Mouse (Mus musculus) cerebellum, postnatal 14 days (tissue): ENCODE data around the gene Mtus2.

Source experiments
- DNase-seq, 2 experiments: peaks; one replicate each; pipeline ENCODE4 v3.0.0; 2021; ENCODE audit warnings: mixed read lengths in 2 of 2

The Mtus2 gene

DNA sequence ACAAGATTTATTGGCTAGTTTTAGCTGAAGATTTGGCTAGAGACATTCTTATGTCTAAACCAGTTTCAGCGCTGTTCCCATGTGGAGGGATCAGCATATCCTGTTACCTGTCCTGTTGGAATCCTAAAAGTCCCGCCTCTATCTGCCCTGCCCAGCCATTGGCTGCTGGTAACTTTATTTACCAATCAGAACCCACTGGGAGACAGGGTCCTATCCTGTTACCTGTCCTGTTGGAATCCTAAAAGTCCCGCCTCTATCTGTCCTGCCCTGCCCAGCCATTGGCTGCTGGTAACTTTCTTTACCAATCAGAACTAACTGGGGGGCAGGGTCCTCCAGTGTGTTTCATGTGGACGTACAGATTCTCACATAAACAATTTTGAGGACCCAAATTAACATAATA lies 234.3 kb downstream of the Mtus2 start:
- DNase-seq: no peak

DNA sequence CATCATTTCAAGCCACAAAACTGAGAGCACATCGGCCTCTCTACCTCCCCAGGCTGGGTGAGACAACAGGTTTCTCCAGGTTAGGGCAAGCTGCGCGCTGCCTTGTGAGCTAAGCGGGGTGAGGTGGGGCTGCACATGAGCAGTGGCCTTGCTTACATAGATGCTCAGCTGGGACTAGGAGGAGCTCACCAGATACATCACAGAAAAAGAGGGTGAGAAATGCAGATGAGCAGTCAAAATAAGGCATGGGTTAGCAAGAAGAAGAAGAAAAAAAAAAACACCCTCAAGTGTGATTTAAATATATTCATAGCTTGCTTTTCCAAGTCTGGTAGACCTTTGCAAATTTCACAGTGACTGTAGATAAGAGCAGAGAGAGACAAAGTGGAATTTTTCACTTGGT lies 254.7 kb downstream of the Mtus2 start:
- DNase-seq: no peak

DNA sequence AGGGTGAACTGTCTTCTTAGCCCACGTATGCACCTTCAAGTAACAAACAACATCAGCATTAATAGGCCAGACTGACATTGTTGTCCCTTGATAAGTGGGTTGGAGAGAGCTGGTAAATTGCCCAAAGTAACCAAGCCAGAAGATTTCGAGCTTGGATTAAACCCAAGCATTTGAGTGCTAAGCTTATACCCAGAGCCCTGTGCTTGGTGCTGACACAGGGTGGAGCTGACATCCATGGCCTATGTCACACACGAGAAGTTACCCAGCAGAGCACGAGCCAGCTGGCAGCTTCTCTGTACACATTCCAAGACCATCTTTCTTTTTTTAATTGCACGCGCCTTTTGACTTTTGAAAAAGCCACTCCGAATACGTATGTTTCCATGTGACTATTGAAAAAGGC lies 259.7 kb downstream of the Mtus2 start:
- DNase-seq: no peak

DNA sequence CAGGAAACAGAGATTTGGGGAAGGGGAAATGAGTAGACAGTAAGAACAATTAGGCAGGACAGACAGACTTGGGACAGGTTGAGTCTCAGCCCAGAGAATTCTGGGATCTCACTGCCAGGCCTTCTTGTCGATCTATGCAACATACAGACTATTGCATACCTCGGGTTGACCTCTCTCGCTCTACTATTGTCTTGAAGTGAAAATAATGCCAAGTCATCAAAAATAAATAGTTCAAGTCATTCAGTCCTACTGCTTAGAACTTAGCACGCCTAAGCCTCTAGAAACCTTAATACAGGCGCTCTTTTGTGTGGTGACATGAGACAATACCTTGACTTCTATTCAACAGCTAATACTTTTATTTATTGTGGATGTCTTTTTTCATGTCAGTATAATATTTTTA lies 265.8 kb downstream of the Mtus2 start:
- no peak for DNase-seq

DNA sequence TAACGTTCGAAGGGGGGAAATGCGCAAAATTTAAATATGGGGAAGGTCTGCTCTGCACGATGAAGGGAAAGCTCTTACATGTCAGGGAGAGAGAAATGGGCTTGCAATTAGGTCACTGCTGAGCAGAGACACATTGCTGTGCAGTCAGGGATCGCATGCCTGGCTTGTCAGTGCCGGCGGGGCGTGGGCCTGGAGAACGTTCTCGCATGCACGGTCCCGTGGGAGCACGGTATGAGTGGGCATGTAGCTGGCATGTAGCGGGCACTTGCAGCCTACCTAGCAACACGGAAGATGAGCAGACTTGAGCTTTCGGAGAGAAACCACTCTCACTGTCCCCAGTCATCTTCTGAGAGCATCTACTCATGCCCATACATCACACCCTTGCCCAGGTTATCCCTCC lies 266.9 kb downstream of the Mtus2 start:
- no peak for DNase-seq

DNA sequence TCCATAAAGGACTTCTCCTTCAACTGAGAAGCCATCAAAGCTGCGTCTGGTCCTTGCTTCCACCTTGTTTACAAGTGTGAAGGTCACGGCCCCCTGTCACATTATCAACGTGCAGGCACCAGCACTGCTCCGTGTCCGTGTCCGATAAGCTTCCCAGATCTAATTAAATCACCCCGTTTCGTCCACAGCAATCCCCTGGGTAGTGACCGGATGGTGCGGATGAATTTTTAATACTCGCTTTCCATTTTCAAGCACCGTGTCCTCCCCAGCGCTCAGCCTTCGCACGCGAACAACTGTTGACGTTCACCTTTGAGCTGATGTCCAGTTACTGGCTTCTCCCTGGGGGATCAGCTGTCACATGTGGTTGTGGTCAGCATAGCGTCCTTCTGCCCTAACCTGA lies 276.6 kb downstream of the Mtus2 start:
- DNase-seq: no peak

DNA sequence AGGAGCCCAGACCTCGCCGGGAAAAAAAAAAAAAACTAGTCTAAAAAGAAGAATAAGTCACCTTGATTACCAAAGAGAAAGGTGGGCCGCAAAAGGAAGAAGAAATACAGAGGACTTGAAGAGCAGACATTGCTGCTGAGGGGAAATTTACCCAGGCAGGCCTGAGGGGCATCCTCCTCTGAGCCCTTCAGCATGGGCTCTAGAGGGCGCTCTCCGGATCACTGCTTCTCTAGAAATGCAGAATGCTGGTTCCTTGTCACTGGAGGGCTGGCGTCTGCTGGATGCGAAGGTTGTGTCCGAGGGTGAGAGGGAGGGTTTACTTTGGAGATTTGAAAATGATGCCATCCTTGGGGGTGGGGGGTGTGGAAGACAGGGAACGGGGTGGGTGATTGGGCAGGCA lies 279.5 kb downstream of the Mtus2 start:
- peak in 1 of 2 experiments; percentile 49 for DNase-seq

DNA sequence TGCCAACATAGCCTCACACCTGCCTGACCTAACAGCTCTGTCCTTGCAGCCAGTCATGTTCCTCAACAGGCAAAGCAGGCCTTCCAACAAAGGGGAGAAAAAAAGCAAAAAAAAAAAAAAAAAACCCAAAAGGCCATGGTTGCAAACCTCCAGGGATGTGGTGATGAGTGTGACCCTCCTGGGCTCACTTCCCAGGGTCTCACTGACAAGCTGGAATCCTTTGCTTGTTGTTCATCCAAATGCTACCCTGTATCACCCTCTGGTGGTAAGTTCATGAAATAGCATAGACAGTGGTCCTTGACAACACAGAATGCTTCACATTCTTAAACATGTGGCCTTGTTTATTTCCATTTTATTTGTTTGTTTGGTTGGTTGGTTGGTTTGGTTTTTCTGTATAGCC lies 281.9 kb downstream of the Mtus2 start:
- peak; percentile 66 for DNase-seq

DNA sequence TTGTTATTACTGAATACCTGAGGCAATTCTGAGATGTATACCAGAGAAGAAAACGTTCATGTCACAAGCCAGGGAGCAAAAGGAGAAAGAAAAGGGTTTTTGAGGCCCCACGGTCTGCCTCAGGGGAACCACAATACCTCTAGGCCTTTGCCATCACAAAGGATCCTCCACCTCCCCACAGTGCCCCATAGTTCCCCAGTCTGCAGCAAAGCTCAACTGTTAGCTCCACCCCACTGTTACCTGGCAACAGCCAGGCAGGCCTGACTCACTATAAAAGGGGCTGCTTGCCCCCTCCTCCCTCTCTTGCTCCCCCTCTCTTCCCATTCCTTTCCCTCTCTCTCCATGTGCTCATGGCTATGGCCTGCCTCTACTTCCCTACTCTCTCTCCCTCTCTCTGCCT lies 282.6 kb downstream of the Mtus2 start:
- no peak for DNase-seq

DNA sequence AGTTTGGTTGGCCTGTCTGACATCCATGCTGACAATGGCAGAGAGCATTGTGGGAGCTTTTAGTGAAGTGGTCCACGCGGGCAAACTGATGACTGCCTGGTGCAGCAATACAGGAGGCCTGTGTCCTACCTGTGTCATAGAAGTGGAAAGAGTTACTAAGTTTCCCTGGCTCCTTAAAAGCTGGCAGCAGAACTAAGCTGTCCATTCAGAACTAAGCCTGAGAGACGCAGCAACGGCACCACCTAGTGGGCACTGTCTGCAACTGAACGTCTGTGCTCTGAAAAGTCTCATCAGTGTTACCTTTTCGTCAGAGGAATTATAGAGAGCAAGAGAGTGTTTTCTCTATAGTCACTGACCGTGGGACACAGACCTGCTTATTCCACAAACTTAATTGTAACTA lies 284.8 kb downstream of the Mtus2 start:
- DNase-seq: peak; percentile 88

DNA sequence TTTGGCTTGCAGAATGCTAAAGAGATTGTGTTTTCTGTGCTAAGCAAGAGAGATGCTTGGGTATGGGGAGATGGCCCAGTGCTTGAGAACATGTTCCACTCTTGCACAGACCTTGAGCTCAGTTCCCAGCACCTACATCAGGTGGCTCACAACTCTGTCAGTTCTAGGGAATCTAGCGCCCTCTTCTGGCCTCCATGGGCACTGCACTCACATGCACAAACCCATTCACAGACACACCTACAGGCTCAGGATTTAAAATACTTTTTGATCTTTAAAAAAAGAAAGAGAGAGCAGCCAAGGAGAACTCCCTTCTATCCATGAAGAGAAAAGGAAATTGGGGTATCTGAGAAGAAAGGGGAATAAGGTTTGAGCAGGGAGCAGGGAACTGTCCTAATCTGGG lies 287.4 kb downstream of the Mtus2 start:
- no peak for DNase-seq

DNA sequence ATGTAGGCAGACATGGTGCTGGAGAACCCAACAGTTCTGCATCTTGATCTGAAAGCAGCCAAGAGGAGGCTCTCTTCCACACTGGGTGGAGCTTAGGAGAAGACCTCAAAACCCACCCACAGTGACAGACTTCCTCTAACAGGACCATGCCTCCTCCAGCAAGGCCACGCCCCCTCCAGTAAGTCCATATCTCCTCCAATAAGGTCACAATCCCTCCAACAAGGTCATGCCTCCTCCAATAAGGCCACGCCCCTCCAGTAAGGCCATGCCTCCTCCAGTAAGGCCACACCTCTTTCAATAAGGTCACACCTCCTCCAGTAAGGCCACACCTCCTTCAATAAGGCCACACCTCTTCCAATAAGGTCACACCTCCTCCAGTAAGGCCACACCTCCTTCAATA lies 288.3 kb downstream of the Mtus2 start:
- DNase-seq: no peak

DNA sequence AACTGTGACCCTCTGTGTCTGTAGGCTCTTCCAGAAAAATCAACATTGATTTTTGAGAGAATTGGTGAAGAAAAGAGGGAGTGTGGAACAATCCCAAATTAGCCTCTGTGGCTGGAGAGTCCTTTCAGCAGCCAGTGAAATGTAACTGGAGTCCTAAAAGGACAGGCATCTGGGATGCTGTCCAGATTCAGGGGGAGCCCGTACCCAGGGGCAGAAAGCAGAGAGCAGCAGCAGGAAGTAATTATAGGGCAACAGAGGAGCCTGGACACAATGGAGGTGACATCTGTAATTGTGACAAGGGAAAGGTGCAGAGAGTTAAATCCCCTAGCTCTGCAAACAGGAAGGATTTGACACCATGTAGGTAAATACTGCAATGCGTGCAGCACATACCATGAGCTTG lies 291.1 kb downstream of the Mtus2 start:
- DNase-seq: no peak

DNA sequence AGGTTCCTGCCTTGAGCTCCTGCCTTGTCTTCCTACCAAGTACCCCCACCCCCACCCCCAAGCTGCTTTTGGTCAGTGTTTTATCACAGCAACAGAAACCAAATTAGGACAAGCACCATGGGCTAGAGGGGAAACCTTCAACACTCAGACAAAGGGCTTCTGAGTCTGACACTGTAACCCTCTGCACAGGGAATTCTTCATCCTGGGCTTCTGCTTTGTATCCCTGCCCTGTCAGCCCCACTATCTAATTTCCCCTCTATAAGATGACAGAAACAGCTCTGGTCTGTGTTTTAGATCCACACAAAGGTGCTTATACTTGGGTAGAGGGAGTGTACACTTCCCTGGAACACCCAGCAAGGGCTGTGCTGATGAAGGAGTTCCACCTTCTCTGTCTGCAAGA lies 294.7 kb downstream of the Mtus2 start:
- no peak for DNase-seq

DNA sequence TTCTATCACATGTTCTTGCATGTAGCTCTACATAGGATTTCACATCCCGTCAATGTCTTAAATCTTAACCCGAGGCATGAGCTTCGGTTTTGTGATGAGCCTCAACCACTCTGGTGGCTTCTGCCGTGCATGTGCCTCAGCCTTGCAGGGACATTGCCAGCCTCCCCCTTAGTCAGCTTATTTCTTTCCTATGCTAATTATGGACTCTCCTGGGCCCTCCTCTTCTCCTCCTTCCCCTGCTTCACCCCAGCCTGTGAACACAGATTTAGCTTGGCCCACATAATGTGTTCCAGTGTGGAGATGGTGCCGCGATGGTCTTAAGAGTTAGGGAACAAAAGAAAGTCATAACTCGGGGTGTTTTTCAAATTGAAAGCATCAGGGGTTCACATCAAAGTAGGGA lies 304.9 kb downstream of the Mtus2 start:
- no peak for DNase-seq

DNA sequence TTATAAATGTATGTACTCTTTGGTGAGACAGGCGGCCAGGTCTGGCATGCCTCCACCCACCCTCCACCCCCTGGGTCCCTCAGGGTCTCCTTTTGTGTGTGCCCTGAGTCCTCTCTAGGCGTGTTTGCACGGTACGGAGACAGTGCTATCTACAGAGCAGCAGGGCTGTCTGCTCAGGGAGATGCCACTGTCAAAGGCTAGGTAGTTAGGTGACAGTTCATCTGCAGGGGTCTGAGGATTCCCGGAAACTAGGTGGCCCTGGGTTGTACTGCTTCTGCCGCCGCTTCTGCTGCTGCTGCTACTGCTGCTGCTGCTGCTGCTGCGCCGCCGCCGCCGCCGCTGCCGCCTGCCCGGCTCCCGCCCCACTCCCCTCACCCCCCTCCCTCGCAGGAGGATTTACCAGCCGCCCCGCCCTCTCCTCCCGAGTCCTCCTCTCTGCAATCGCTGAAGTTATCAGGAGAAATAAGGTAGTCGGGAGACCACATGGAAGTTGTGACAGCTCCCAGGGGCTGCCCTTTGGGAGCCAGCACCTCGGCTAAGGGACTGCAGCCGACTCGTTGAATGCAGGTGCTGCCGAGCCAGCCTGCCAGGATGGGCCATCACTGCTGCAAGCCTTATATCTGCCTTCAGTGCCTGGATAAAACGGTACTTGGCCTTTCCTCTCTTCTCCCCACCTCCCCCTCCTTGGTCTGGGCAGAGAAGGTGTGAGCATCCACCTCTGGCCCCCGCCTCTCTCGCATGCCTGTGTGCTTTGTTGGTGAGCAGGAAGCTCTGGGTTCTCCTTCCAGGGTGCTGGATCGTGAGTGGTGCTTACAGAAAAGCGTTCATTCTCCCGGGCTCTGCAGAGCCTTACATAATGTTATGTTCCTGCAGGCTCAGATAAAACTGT lies 307.9 kb downstream of the Mtus2 start:
- DNase-seq: peak; percentile 11 to 25

DNA sequence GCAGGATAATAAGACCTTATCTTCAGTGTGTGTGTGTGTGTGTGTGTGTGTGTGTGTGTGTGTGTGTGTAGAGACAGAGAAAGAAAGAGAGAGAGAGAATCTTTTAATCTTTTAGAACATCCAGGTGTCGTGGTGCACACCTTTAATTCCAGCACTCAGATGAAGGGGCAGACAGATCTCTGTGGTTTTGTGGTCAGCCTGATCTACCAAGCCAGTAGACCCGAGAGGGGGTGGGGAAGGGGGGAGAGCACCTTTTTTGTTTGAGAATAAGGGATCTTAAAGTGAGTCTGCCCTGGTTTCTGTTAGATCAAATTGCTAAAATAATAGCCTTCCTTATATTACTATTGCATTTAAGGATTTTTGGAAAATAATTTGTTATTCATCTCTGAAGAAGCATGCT lies 309.7 kb downstream of the Mtus2 start:
- DNase-seq: no peak

DNA sequence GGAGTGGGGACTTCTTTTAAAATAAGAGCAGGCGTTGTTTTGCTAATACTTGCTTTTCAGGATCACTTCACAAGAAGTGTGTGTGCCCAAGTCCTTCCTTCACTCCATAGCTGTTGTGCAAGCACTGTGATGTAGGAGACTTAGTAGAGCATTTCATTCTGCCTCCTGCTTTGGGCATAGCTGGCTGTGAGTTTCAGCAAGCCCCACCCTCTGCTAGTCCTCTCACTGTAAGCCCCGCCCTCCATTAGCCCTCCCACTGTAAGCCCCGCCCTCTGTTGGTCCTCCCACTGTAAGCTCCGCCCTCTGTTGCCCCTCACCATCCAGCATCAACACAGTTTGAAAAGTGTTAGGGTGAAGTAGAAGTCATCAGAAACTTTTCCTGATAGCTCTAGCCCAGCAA lies 310.3 kb downstream of the Mtus2 start:
- DNase-seq: no peak

DNA sequence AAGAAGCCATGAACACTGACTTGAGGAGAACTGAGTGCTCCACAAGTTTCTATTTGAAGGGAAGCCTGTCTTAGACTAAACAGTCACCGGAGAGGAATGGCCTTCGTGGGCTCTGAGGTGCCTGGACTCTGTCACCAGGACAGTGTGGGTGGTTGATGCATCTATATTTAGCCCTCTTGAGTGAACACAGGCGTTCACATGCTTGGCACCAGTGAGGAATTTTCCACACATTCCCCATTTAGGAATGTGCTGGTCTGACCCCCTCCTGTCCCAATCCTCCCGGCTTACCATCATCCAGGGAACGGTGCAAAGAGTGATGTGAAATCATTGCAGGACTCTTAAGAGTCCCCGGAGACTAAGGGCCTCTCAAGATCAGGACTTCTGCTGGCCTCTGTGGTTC lies 314.9 kb downstream of the Mtus2 start:
- no peak for DNase-seq

DNA sequence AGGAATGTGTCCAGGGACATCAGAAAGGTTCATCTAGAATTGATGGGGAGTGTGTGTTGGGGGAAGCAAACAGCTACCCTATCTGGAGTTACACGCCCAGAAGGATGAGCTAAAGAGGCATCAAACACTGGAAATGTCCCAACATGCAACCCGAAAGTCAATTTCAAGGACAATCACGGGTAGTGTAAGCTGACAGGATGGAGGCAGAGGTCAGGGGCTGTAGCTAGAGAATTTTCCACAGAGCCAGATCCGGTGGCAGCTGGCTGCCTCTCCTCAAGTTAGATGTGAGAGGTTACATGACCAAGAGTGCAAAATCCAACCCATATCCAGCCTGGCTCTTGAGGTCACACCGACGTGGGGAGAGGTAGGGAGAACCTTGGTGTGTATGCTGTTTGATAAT lies 315.7 kb downstream of the Mtus2 start:
- DNase-seq: no peak

DNA sequence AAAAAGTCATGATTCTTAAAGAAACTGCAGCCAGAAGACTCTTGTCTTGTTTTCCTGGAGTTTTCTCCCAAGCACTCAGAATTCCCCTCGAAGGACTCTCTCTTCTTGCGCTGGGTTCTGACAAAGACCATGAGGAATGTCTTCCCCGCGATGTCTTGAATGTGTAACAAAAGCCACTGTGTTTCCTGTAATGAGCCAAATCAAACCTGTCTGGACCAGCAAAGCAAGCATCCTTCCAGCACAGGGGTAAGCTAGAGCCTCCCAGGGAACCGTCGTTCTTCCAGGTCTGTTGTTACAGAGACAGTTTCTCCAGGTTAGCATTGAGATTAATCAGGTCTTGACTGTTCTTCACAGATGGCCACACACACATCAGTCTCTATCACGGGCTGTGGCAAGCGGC lies 321.1 kb downstream of the Mtus2 start:
- DNase-seq: no peak

DNA sequence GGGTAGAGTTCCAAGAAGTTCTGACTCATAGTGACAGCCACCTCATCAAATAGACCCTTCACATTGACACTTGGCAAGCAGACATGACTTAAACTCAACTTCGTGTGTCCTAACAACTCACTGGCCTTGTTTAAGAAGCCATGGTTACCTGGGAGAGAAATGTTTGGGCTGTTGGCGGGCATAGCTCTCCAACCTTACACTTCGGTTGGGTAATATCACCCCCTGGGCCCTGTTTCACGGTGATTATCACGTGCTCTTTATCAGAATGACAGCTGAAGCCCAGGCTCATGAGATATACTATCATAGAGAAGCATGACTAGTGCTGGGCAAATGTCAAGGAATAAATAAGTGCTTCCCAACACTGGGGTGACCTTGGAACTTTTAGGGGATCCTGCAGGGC lies 323.2 kb downstream of the Mtus2 start:
- DNase-seq: no peak

DNA sequence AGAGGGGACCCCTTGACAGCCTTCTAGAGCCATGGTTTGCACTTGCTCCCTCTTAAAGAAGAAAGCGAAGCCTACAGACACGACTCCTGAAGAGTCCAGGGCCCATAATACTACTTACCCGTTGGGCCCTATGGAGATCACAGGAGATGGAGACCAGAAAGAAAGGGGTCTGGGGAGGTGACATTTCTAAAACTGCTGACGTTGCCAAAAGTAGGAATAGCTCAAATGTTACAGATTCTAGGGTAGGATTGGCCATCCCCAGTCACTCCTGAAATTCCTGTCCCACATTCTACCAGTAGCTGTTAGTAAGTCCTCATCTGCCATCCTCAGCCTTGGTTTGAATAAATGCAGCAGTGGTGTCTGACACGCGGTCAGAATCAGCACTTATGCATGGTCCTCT lies 325.0 kb downstream of the Mtus2 start:
- no peak for DNase-seq

DNA sequence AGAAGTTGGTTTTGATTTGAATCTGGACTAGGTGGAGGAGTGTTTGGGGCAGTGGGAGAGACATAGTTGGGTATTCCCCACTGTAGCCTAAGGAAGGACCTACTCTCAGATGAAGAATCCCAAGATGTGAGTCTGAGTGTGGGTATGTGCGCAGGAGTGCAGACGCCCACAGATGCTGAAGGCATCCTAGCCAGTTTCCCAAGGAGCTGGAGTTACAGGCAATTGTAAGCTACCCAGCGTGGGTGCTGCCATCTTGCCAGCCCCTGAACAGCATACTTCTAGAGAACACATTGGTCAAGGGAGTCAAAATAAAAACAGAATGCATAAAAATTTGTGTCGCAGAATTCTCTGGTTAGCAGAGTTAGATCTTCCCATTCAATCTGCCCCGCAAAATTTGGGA lies 325.5 kb downstream of the Mtus2 start:
- DNase-seq: no peak

DNA sequence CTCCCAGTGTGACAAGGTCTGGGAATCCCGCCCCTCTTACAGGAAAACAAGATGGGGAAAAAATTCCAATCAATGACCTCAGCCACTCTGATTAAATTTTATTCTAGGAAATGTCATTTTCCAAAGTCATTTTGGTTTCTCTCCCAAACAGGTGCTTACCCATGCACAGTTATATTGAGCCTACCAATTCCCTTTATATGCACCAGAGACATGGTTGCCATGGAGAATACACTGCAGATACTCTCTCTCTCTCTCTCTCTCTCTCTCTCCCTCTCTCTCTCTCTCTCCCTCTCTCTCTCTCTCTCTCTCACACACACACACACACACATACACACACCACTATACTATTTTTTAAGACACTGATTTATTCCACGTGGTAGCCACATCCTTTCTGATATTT lies 326.1 kb downstream of the Mtus2 start:
- no peak for DNase-seq
